Mouse (Mus musculus) left cerebral cortex, postnatal 4 days (tissue): ENCODE results near the gene Mogs. TPM values are rescaled to one million over a fixed set of nuclear protein-coding genes. Genes with fewer than 3 reads are reported as not detected.

ENCODE experiments used
- DNase-seq: peaks from one replicate; pipeline ENCODE4 v3.0.0-alpha.2; 2022
- intact Hi-C: fragments of 180-260 bp; cut with DNase I; formaldehyde crosslinking; loops from one replicate; pipeline ENCODE4 v1.15.1; 2025
- total RNA-seq, 2 experiments: library from RNA; stranded (reverse); gene quantifications; 2 replicates each; pipeline ENCODE4 v1.2.3; 2021

Mogs gene
- total RNA-seq: 10 to 100 TPM; 27.2 to 33.2 TPM

DNA sequence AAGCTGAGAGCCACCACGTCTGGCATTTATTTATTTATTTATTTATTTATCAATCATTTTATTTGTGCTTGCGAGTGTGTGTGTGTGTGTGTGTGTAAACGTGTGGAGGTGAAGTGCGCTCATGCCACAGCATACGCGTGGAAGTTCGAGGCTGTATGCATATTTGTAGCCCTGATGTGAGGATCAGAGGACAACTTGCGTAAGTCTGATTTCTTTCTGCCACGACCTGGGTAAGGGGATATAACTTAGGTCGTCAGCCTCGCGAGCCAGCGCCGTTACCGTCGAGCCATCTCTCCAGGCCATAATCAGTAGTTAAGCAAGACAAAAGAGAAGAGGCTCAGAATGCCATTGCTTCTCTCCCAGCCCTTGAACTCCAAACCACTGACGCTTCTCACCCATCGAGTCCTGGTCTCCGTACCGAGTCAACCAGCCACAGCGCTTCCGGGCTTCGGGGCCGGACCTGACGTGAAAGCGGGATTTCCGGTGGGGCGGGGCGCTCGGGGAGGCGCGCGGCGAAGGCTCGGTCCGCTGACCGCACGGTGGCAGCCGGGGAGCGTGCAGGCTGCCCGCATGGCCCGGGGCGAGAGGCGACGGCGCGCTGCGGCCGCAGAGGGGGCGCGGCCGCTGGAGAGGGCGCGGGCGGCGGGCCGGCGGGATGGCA, at the start of gene Mogs:
Gene Mogs, plus strand, starts transcription at position 486 of the 661 bp plus-strand sequence.
- peak; percentile 94 for DNase-seq
- intact Hi-C loops: loop anchor here (5.0 kb wide), 1 partner anchor 42 kb away; the partner anchor contains the start of genes 1700003E16Rik and Wdr54

GRCm38 (mm10) chr6:83065995-83066394, 49.3 kb upstream of the Mogs start:
- no peak for DNase-seq
- intact Hi-C loops: no loop called here

- intact Hi-C loops: no loop called here
- no peak for DNase-seq
Measured at GRCm38 (mm10) chr6:83066441-83066840, 48.9 kb upstream of the Mogs start.

DNA sequence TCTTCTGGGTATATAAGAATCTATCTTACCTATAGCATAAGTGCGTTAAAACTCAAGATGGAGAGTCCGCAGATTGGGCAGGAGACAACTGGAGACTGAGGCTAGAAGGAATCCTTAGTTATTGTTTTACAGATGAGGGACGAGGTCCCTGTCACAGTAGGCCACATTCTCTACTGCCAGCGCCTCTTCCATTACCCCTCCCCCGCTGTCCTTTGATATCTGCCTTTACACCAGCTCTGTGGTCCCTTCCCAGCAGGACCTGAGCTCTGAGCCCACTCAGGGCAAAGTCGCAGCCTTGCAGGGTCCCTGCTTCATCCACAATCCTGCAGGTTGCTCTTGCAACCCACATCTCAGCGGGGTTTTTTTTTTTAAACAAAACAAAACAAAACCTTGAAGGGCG, 47.1 kb upstream of the Mogs start:
- DNase-seq: no peak
- intact Hi-C loops: no loop called here

DNA sequence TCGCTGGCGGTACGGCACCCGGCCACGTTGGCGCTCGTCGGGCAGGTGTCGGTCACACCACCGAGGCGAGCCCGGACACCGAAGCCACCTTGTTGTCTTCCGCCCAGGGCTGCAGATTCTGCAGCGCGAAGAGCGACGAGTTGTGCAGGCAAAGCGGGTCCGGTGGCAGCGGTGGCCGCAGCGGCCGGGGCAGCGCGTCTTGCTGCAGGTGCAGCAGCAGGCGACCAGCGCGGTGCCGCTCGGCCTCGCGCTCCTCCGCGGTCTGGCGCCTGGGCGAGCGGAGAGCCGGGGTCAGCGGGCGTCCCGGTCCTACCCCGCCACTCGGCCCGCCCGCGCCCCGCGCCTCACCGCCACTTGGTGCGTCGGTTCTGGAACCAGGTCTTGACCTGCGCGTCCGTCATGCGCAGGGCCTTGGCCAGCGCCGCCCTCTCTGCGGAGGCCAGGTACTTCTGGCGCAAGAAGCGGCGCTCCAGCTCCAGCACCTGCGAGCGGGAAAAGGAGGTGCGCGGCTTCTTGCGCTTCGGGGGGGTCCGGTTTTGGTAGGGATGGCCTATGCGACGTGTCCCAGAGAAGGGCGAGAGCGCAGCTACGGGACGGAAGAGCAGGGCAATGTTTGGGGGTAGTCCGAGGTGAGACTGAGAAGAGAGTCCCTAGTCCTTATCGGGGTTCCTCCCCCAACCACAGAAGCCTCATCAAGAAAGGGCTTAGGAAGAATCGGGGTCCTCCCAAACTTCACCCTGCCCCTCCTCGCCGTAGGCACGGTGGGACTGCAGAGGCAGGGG, 46.4 kb upstream of the Mogs start:
- intact Hi-C loops: no loop called here
- DNase-seq: no peak

- intact Hi-C loops: no loop called here
- no peak for DNase-seq
Measured at GRCm38 (mm10) chr6:83069488-83070246, 45.6 kb upstream of the Mogs start.

DNA sequence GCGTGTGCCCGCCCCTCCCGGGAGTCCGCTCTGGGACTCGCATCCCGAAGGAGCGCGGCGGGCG, 45.2 kb upstream of the Mogs start, which contains the start of gene Tlx2:
Gene Tlx2, minus strand, starts transcription at position 47 of the 64 bp plus-strand sequence.
- DNase-seq: no peak
- intact Hi-C loops: no loop called here

DNA sequence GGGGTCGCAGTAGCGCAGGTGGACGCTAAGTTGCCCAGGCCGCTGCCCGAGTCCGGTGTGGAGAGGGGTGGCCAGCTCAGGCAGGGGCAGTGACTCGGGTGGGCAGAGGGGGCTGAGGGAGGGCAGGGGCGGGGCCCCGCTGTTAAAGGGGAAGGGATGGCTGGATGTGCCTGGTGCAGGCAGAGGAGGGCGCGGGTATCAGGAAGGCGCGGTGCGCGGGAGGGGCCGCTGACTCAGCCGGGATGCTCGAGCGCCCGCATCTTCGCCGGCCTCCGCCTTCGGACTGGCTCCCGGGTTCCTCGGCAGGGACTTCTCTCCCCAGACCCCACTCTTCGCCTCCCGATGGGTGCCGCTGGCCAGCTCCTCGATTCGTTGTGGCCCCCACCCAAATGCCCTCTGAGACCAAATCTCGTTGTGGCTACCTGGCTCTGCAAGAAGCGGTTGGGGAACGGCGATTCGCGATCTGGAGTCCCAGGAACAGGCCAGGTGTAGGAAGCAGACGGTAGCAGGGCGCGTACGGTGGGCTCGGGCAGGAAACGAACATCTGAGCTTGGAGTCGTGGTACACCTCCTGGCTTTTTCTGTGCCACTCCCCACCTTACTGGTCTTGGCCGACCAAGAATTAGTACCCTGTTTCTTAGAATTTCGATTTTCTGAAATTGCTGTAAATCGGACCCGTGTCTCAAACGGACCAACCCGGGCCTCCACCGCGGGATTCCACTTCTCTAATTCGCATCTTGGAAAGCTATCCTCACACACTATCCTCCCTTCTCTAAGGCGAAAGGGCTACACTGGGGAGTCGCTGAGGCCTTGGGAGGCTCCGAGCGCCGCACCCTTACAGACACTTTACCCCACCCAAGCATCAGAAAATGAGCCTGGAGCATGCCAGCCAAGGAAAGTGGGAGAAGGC, 44.7 kb upstream of the Mogs start:
- intact Hi-C loops: no loop called here
- DNase-seq: no peak

DNA sequence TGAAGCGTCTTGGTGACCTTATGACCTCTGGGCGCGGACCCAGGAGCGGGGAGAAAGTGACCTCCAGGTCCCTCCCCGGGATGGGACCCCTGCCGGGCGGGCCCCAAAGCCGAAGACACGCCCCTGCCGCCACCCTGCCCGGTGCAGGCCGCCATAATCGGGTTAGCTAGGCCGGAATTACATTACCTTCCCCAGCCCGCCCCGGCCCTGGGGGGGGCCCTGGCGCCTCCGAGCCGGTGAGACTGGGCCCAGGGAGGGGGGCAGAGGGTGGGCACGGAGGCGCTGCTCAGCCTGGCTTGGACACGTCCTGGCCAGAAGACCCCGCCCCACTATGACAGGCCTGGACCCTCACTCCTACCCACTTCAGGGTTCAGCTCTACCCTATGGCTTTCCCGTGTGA, 44.1 kb upstream of the Mogs start:
- no peak for DNase-seq
- intact Hi-C loops: no loop called here

GRCm38 (mm10) chr6:83074979-83075378, 40.3 kb upstream of the Mogs start:
- DNase-seq: no peak
- intact Hi-C loops: no loop called here

DNA sequence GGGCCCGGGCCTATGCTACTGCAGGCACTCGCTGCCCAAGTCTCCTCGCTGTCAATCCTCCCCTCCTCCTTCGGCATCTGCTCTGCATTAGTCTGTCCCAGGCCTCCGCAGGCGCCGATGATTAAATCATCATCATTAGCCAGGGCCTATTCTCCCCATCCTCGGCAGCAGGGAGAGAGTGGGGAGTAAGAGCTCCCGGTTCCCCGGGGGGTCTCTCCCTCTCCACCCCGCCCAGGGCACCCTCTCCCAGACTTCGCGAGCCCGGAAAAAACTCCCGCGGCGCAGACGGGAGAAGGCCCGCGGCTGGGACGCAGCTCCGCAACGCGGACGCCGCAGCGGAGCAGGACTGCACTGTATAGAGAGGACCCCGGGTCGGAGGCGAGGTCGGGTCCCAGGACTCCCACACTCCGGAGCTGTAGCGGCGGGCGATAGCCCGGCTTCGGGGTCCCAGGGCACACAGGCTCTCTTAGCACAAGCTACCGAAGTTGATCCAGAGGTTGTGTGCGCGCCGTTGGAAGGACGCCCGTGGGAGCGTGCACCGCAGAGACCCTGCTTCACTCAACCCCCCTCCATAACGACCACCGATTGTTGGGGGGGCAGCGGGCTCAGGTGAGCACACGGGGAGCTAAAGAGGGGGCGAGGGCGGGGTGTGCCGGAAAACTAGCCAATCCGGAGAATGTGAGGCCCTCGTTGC, 37.5 kb upstream of the Mogs start, which contains the start of gene Pcgf1:
Gene Pcgf1, plus strand, starts transcription at position 240 of the 694 bp plus-strand sequence.
- no peak for DNase-seq
- intact Hi-C loops: no loop called here

DNA sequence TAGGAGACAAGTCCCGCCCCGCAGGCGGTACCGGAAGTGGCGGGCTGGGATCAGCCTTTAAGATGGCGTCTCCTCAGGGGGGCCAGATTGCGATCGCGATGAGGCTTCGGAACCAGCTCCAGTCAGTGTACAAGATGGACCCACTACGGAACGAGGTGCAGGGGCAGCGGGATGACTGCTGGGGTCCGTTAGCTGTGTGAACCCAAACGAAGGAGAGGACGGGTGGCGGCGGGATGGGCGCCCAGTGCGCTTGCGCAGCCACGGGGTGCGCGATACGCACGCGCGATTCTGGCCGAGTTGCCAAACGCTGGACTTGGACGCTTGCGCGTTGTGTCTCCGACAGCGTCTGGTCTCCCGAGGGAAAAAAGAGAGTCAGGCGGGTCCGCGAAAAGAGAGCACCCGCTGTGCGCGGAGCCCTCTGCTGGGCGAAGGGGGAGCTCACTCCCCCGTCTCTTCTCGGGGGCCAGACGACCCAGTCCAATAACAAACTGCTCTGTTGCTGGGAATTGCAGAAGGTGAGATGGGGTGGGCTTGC, 36.9 kb upstream of the Mogs start:
- peak; percentile 100 for DNase-seq
- intact Hi-C loops: no loop called here

DNA sequence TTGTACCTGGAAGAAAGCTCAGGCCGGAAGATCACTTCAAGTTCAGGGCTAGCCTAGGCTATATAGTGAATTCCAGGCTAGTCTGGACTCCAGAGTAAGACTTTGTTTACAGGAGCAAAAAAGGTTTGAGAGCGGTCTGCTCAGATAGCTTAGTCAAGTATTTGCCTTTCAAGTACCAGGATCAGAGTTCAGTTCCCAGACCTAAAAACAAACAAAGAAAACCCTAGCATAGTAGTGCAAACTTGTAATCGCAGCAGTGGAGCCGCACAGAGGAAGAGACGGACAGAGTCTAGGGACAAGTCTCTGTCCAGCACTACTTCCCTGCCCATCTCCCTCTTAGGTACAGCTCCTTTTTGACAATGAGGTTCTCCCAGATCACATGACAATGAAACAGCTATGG, 35.1 kb upstream of the Mogs start:
- DNase-seq: no peak
- intact Hi-C loops: no loop called here

DNA sequence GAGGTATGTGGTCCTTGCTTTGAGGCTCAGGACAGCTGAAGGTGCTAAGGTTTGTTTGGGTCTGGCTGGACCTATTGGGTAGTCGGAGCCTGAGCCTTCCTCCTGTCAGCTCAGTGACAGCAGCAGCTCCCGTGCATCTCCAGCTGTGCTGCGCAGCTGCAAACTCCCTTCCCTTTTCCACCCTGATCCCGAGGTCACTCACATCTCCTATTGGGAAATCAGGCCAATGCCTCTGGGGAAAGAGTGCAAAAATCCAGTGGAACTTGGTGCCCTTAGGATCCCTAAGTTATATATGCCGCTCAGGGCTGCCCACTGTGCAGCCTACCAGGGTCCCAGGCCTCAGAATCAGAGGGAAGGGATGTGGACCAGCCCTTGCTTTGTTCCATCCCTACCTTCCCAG, 31.8 kb upstream of the Mogs start:
- intact Hi-C loops: no loop called here
- no peak for DNase-seq

- no peak for DNase-seq
- intact Hi-C loops: no loop called here
Measured at GRCm38 (mm10) chr6:83084477-83084876, 30.8 kb upstream of the Mogs start.

DNA sequence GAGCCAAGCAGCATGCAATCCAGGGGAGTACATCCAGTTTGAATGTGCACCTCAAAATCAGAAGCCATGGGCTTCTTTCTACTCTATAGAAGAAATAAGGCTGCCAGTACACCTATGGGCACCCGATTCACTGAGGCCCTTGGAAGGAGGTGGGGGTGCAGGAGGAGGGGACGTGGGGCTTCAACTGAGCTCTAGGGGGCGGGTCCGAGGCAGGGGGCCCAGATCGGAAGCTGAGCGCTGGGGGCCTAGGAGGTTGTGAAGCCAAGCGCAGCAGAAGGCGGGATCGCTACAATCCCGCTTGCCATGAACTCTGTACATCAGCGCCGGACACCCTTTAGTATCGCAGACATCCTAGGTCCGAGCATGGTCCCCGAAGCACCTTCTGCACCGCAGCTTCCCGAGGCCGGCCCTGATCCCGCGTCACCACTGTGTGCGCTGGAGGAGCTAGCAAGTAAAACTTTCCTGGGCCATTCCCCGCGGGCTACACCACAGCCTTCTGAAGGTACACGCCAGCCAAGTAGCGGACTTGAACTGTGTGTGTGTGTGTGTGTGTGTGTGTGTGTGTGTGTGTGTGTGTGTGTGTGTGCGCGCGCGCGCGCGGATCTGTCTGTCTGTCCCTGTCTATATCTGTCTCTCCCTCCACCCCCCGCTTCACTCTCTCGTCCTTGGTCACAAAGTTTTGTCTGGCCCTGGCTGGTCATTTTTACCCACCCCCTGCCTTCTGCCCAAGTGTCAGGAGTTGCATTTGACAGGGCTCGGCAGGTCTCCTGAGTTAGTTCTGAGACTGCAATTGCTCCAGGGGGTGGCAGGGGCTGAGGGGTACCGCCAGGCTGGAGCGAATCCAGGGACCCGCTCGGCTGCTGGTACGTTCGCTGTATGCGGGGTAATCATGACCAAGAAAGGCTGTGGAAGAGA, 28.9 kb upstream of the Mogs start, which contains the start of gene Lbx2:
Gene Lbx2, plus strand, starts transcription at position 247 of the 915 bp plus-strand sequence.
- intact Hi-C loops: no loop called here
- DNase-seq: no peak

- no peak for DNase-seq
- intact Hi-C loops: no loop called here
Measured at GRCm38 (mm10) chr6:83087205-83087925, 27.9 kb upstream of the Mogs start.

DNA sequence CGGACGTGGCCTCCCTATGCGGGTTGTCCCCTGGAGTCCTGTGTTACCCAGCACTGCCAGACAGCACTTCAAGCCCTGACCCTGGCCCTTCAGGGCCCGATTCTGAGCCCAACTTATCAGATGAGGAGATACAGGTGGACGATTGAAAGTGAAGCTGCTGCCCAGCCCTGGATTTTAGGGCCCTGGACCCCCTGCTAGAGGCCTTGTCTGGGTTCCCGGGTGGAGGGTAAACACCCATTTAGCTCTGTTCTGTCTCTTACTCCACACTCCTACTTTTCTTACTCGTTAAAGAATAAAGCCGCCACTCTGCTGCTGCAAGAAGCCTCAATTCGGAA, 27.4 kb upstream of the Mogs start:
- DNase-seq: no peak
- intact Hi-C loops: no loop called here
